Mouse (Mus musculus) heart, adult 8-10 months (tissue): ENCODE data around the gene Dhcr7. TPM values are rescaled to one million over a fixed set of nuclear protein-coding genes. Genes with fewer than 3 reads are reported as not detected.

ENCODE experiments used
- DNase-seq: peaks from one replicate; pipeline ENCODE4 v3.0.0; 2022; ENCODE audit warnings: low spot score
- total RNA-seq, 4 experiments: library from RNA; stranded (reverse); gene quantifications; 2 replicates each; pipeline ENCODE4 v1.2.4; 2022

Gene Dhcr7
- 1 to 10 TPM; 4.9 to 6.7 (median 5.5) TPM for total RNA-seq

- peak; percentile 99 for DNase-seq
Observed at GRCm38 (mm10) chr7:143822375-143823265, at the start of gene Dhcr7, which contains the start of gene Nadsyn1. Gene Dhcr7 (plus strand): TSS chr7:143823145. Gene Nadsyn1 (minus strand): TSS chr7:143822849.

DNA sequence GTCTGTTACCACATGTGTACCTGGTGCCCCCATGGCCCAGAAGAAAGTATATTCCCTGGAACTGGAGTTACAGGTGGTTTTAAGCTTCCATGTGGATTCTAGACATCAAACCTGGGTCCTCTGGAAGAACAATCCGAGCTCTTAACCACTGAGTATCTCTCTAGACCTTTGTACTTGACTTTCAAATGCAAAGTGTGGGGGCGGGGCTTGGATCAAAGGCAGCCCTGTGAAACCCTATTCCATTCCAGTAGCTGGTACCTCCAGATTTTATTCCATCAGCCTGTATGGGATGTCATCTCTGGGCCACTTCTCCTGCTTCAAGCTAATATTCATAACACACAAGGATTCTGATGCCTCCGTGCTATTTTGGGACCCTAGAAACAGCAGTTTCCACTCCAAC, 46.8 kb upstream of the Dhcr7 start:
- no peak for DNase-seq

- DNase-seq = peak; percentile 59
Observed at GRCm38 (mm10) chr7:143777375-143777774, 45.6 kb upstream of the Dhcr7 start.

DNA sequence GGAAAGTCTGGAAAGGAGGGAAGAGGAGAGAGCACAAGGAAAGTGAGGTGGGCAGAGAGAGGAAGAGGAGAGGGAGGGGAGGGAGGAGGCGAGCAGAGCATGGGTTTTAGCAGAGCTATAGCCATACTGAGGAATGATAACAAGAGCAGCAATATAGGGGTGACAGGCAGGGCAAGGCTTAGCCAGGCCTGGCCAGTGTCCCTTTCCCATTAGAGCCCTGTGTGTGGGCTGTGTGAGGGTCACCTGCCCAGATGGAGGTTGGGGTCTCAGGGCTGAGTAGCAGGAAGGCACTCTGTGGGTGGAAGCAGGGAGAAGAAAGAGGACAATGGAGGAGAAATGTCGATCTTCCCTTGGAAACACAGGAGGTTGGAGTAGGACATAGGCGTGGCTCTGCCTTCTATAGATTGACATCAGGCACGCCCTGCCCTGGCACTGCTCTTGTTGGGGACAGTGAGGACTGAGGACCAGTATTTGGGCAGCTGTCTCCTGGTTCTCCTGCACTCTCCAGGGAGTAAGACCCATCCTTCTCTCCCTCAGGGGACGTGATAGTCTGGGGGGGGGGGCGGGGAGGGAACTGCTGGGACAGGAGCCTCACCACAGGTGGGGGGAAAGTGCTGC, 39.5 kb upstream of the Dhcr7 start:
- DNase-seq = no peak

DNA sequence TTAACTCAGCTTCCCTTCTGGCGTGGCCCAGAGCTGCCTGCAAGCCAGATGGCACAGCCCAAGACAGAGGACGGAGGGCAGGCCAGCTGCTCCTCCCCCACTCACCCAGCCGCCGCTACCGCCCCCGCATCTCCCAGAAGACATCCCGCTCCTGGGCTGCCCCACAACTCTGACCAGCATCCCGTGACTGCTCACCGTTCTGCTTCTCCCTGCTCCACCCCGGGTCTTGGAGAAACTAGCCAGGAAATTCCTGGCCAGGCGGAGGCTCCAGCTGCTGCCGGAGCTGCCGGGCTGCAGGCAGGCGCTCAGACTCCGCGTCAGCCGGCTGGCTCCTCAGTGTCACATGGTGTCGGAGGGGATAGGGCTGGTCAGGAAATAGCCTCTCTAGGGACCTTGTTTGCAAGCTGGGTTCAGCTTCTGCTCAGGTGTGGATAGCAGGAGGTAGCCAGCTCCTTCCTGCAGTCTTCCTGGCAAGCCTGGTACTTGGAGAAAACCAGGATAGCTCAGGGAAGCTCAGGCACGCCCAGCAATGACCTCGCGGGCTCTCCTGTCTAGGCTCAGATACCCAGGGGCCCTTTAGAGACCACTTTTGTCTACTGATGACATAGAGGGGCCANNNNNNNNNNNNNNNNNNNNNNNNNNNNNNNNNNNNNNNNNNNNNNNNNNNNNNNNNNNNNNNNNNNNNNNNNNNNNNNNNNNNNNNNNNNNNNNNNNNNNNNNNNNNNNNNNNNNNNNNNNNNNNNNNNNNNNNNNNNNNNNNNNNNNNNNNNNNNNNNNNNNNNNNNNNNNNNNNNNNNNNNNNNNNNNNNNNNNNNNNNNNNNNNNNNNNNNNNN, 38.7 kb upstream of the Dhcr7 start, which contains the start of gene Mrgpre:
Mrgpre (minus strand) TSS at position 505 of the 834 bp plus-strand sequence.
- peak; percentile 89 for DNase-seq

GRCm38 (mm10) chr7:143792336-143792985, 30.5 kb upstream of the Dhcr7 start:
- no peak for DNase-seq

- DNase-seq = no peak
Observed at GRCm38 (mm10) chr7:143793121-143793520, 29.8 kb upstream of the Dhcr7 start.

GRCm38 (mm10) chr7:143798783-143799182, 24.2 kb upstream of the Dhcr7 start:
- DNase-seq = no peak

DNA sequence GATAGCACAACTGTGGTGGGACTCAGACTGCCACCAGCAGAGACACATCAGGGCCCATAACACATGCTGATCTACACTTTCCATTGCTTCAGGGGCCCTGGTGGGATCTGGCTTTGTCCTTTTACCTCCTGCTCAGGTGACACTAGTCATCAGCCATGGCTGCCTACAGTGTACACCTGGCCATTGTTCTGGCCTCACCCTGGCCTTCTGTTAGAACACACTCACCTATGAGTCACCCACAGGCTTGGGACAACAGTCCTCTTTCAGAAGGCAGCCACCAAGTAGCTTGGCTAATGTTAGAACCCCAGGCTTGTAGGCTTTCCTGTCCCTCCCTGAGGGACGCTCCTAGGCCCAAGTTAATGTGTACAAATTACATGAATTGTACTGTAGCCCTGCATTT, 22.2 kb upstream of the Dhcr7 start:
- DNase-seq = no peak

DNA sequence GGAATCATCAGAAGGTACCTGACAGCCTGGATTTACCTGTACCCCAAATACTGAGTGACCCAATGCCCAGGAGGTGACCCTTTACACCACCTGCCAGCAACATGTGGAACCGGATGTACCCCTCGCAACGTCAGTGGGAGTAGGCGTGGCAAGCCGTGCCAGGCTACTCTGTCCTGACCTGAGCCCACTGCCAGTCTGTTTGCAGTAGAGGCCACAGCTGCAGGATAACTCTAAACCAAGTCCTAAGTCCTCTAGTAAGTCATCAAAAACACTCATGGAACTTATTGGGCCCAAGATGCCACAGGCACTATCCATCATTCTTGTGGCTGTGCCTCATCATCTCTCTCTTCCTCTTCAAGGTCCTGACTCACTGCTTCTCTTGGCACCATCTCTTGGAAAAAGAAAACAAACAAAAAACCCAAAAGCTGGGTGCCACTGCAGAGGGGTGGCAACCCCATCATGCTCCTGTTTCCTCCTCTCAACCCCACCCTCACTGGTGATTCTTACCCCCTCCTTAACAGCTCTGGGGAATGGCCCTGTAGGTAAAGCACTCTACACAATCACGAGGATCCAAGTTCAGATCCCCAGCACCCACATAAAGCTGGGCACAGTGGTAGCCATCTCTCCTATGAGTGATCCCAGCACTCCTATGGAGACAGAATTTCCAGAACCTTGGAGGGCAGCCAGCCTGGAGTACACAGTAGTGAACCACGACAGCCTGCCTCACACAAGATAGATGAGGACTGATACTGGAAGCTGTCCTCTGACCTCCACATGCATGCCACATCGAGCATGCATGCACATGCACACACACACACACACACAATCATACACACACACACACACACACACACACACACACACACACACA, 21.5 kb upstream of the Dhcr7 start:
- no peak for DNase-seq

DNA sequence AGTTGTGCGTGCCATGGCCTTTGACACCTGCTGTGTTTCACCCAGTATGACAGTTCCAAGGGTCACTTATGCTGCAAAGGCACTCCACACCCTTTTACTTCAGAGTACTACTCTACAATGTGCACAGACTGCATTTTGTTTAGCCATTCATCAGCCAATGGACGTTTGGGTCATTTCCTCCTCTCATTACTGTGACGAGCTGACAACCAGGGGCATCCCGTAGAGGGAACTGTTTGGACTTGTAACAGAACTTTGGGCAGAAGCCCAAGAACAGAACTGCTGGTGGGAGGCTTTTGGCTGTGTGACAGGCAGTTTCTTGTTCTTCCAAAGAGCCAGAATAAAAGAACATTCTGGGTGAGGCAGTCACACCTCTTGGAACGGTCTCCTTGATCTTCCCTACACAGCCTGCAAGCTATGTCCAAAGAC, 17.7 kb upstream of the Dhcr7 start:
- no peak for DNase-seq

DNA sequence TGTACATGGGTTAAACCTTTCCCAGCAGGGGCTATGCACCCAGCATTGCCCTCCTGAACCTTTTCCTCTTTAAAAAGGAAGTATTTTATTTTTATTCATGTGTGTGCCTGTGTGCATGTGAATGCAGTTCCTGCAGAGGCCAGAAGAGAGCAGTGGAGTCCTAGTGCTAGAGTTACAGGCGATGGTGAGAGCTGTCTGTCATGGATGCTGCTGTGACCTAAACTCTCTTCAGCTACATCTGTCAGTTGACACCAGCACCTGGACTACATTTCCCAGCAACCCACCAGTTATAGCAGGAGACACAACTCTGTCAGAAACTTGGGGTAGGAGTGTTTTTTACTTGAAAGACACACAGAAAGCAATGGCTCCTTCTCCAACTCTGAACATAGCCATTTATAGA, 14.0 kb upstream of the Dhcr7 start:
- DNase-seq = no peak

DNA sequence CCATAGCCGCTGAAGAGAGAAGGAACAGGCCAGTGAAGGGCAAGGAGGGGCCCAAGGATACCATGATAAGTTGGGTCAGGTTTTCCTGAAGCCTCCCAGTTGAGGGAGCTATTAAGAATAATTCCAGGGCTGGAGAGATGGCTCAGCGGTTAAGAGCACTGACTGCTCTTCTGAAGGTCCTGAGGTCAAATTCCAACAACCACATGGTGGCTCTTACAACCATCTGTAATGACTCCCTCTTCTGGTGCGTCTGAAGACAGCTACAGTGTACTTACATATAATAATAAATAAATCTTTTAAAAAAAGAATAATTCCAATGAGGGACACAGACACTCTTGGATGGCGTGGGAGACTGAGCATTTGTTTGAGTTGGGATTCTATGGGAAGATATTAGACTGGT, 3.7 kb upstream of the Dhcr7 start:
- no peak for DNase-seq

DNA sequence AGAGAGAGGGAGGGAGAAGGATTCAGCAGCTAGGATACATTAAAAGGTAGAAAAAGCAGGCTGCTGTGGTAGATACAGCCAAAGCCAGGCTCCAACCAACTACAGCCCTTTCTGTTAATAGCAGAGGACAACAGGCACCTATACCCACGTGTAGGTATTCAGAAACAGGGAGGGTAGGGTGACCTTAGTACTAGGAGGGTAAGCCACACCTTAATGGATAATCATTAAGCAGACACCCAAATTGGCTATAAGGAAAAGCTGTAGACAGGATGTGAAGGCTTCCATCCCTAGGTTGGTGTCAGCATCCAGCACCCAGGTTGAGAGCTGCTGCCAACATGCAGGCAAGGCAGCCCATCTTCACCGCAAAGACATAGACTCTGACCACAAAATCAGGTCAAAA, 1.7 kb upstream of the Dhcr7 start:
- no peak for DNase-seq

GRCm38 (mm10) chr7:143823266-143823605, 291 bp downstream of the Dhcr7 start:
- no peak for DNase-seq

DNA sequence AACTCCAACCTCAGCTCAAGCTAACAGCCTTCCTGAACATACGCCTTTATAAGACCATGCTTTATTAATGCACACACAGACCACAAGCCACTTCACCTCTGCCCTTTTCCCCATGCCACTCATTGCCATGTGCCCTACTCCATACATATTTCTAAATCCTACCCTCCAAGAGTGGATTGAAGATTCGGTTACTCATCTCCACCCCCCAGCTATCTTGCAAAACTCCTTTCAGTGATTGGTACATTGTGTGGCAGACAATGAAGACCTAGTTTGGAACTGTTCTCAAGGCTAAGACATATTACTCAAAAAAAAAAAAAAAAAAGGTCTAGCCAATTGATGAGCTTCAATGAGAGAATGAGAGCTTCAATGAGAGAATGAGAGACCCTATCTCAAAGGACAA, 4.0 kb downstream of the Dhcr7 start:
- no peak for DNase-seq

DNA sequence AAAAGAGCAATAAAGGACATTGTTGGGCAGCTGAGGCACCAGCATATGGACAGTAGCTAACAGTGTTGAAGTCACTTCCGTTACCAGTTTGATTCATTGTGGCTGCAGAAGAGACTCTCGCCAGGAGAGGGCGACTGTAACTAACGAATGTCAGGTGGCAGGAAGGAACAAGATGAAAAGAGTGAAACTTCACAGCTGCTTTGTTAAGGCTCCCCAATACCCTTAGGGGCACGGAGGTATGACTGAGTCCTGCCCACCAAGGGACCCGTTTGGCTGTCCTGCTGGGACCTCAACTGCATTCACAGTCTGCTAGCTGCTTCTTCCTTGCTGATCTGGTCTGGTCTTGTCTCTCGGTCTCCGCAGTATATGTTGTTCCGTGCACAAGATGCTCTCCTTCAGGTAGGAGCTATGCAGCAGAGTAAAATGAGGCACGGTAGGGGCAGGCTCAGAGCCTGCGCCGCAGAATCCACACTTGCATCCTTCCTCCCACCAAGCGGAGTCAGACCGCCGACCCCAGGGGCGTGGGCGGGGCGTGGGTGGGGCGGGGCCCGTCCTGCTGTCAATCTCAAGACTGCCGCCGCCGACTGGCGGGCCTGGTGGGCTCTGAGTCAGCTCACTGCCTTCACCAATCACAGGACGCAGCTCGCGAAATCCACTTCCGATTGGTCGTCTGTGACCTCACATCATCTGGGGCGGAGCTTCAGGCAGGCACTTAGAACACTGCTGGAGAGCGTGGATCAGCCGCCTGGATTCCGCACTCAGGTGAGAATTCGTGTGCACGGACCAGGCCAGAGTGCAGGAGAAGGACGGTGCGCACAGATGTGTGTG, 6.8 kb downstream of the Dhcr7 start:
- peak; percentile 96 for DNase-seq

DNA sequence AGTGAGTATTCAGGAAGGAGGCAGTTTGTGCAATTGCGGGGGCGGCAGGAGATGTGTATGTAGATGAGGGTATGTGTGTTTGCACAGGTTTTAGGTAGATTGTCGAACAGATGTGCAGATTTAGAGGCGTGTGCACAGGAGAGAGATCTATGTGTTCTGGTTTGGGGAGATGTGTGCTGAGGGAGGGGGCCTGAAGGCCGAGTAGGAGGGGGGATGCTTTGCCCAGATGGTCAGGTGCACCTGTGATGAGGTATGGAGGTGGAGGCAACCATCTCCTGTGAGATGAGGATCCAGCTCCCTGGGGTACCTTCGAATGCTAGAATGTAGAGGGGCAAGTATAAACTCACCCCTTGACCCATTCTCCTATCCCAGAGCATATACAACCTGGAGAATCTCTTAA, 7.5 kb downstream of the Dhcr7 start:
- no peak for DNase-seq

DNA sequence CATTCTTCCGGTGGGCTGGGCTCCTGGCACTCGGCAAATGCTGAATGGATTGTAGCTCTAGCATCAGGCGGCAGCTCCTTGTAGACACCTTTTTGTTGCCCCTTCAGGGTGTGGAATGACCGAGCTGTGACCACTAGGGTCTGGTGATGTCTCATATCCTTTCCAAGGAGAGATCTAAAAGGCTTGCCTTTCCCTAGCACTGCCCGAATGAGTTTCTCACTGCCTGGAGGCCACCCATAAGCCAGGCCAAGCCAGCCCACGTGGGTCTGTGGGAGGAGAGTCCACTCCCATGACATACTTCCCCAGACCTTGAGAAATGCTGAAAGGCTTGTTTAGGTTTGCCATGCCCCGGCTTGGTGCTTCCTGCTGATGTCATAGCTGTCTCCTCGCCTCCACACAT, 9.3 kb downstream of the Dhcr7 start:
- DNase-seq = no peak

DNA sequence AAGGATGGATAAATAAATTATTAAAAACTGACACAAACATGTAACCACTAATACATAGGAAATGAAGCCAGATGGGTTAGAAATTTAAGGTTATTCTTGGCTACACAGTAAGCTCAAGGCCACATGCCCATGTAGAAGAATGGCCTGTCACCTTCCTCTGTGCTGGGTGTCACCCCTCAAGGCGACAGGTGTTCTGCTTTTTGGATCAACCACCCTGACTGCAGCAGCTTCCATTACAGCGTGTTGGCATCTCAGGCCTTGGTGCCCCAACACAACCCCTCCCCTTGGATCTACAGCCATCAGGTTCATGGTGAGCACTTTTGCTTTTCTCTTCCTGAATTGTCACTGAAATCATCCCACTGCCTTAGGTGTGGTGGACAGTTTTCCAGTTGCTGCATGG, 9.7 kb downstream of the Dhcr7 start:
- DNase-seq = no peak
